Mouse (Mus musculus): Measurements from ENCODE around the gene Ptchd4. TPM values are rescaled to one million over a fixed set of nuclear protein-coding genes. Genes with fewer than 3 reads are reported as not detected.

The Ptchd4 gene
- polyA plus RNA-seq (2014; fragmentation: Nextera tagmentation; extraction: Ambion mirVana): 0.45 and 0.83 TPM in 2 replicates

DNA sequence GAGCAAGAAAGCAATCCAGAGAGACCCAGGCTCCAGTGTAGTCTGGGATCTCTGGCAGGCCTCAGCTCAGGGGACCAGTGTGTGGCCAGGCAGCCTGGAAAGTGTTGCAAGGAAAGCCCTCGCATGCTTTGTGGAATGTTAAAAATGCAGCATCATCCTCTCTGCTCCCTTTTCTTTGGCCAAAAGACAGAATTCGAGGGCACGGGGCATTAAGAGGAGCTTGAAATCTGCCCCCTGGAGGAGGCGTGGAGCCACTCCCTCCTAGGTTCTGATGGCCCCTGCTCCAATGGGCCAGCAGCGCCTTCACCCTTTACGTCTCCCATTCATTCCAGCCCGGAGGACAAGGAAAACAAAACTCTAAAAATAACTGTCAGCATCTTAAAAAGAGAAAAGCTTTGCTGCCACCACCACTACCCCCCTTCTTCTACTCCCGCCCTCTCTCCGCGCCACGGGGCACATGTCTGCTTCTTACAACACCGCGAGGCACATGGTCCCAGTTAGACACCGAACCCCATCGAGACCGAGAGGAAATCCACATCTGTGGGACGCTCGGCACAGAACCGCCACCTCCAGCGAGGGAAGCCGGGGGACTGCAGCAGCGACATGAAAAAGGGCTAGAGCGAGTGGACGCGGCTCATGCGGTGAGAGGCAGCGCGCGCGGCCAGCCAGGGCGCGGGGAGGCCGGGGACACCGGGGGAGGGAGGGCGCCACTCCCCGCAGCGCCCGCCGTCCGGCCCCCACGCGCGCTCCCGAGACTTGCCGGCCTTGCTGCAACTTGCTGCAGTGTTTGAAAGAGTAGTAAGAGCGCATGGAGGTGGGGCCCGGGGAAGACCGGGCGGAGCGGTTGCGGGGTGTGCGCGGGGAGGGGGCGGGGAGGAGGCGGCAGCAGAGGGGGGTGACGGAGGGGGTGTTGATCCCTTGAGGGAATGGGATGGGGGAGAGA is at the start of gene Ptchd4:
TSS of gene Ptchd4 (plus strand) at position 279 of the 943 bp plus-strand sequence.
- no peaks in the 10 kb centered on the region for H3K4me1 ChIP-seq (ENCODE audit: control insufficient read depth, insufficient read depth, low read length)
- peak within 1 kb of the TSS; percentile 46 for H3K4me3 ChIP-seq (ENCODE audit: low read depth, low read length)
- WGBS: under 1% methylated on average over 45 of the region's 56 CpGs
- no peaks in the 10 kb centered on the region for H3K9me3 ChIP-seq (ENCODE audit: control insufficient read depth, low read depth, low read length)
- peak within 1 kb of the TSS; percentile 94 for H3K4me2 ChIP-seq (replicated peaks; ENCODE audit: low read depth, low read length)
- H3K27ac ChIP-seq (ENCODE audit: low read length): no peak within 1 kb of the TSS
- peaks cover 11% of the 10 kb centered on the region; the same call in 1 of the 2 replicates for H3K27me3 ChIP-seq (ENCODE audit: control insufficient read depth, insufficient read depth, low read length)
- ATAC-seq (ENCODE audit: insufficient number of reproducible peaks, insufficient read depth, low FRiP score, low read depth): peak; percentile 77
- peak within 1 kb of the TSS; percentile 33; the same call in 1 of the 2 replicates for H3K9ac ChIP-seq (replicated peaks; ENCODE audit: low read depth, low read length)
- H3K36me3 ChIP-seq (ENCODE audit: control insufficient read depth, insufficient read depth, low read length): no peaks in the 10 kb centered on the region

DNA sequence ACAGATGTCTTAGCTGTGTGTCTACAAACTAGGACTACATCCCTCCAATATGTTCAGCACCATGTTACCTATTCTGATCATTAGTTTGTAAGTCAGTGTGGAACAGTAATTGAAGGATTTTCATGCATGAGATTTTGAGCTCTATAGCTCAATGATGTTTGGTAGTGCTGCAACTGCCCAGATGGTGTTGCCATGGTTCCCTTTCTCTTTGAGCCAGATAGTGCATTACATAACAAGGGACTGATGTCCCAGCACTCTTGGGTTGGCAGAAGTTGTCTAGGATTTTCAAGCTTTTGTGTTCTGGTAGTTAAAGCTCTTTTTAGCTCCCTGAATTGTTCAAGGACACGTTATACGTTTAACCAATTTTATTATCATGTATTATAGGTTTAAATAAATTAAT is 38.9 kb upstream of the Ptchd4 start:
- H3K36me3 ChIP-seq (ENCODE audit: control insufficient read depth, insufficient read depth, low read length): no peaks in the 10 kb centered on the region
- no peaks in the 10 kb centered on the region for H3K4me1 ChIP-seq (ENCODE audit: control insufficient read depth, insufficient read depth, low read length)
- no peaks in the 10 kb centered on the region for H3K27me3 ChIP-seq (ENCODE audit: control insufficient read depth, insufficient read depth, low read length)
- H3K4me2 ChIP-seq (replicated peaks; ENCODE audit: low read depth, low read length): no peak overlapping the region
- no peak overlapping the region for H3K9ac ChIP-seq (replicated peaks; ENCODE audit: low read depth, low read length)
- H3K9me3 ChIP-seq (ENCODE audit: control insufficient read depth, low read depth, low read length): no peaks in the 10 kb centered on the region
- no peak overlapping the region for H3K4me3 ChIP-seq (ENCODE audit: low read depth, low read length)
- H3K27ac ChIP-seq (ENCODE audit: low read length): no peak overlapping the region
- 81% methylated on average over 2 of the region's 2 CpGs for WGBS
- ATAC-seq (ENCODE audit: insufficient number of reproducible peaks, insufficient read depth, low FRiP score, low read depth): no peak

GRCm38 (mm10) chr17:42284391-42284790 is 31.4 kb upstream of the Ptchd4 start:
- Histone ChIP-seq H3K4me2 (replicated peaks; ENCODE audit: low read depth, low read length) (no peak overlapping the region), H3K9me3 (ENCODE audit: control insufficient read depth, low read depth, low read length) (no peaks in the 10 kb centered on the region), H3K27me3 (ENCODE audit: control insufficient read depth, insufficient read depth, low read length) (no peaks in the 10 kb centered on the region), H3K9ac (replicated peaks; ENCODE audit: low read depth, low read length) (no peak overlapping the region), H3K36me3 (ENCODE audit: control insufficient read depth, insufficient read depth, low read length) (no peaks in the 10 kb centered on the region), H3K27ac (ENCODE audit: low read length) (no peak overlapping the region), H3K4me1 (ENCODE audit: control insufficient read depth, insufficient read depth, low read length) (no peaks in the 10 kb centered on the region), H3K4me3 (ENCODE audit: low read depth, low read length) (no peak overlapping the region)
- 69% methylated on average over 1 of the region's 1 CpGs for WGBS
- no peak for ATAC-seq (ENCODE audit: insufficient number of reproducible peaks, insufficient read depth, low FRiP score, low read depth)

- H3K27me3 ChIP-seq (ENCODE audit: control insufficient read depth, insufficient read depth, low read length): no peaks in the 10 kb centered on the region
- no peak for ATAC-seq (ENCODE audit: insufficient number of reproducible peaks, insufficient read depth, low FRiP score, low read depth)
These were observed 29.5 kb upstream of the Ptchd4 start for GRCm38 (mm10) chr17:42286255-42286654.

DNA sequence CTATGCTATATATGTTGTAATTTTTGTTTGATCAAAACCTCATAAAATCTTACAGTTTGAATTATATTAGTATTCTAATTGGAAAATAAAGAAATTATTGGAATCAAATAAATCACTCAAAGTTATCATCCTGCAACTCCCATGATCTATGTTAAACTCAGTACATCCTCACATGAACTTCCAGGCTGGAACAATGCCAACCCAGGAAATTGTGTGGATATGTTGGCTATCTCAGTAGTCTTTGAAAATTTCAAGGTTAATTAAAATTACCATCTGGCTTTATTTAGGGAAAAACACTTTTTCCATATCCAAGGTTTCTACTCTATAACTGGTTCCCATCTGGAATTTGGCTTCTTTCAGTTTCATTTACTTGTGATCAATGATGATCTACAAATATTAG is 25.4 kb upstream of the Ptchd4 start:
- no peak overlapping the region for H3K9ac ChIP-seq (replicated peaks; ENCODE audit: low read depth, low read length)
- no peaks in the 10 kb centered on the region for H3K9me3 ChIP-seq (ENCODE audit: control insufficient read depth, low read depth, low read length)
- H3K4me3 ChIP-seq (ENCODE audit: low read depth, low read length): no peak overlapping the region
- ATAC-seq (ENCODE audit: insufficient number of reproducible peaks, insufficient read depth, low FRiP score, low read depth): no peak
- H3K4me1 ChIP-seq (ENCODE audit: control insufficient read depth, insufficient read depth, low read length): no peaks in the 10 kb centered on the region
- H3K36me3 ChIP-seq (ENCODE audit: control insufficient read depth, insufficient read depth, low read length): no peaks in the 10 kb centered on the region
- H3K27ac ChIP-seq (ENCODE audit: low read length): no peak overlapping the region
- no peak overlapping the region for H3K4me2 ChIP-seq (replicated peaks; ENCODE audit: low read depth, low read length)
- no peaks in the 10 kb centered on the region for H3K27me3 ChIP-seq (ENCODE audit: control insufficient read depth, insufficient read depth, low read length)

More at GRCm38 (mm10) chr17:42286255-42286654, 29.5 kb upstream of the Ptchd4 start:
- no peaks in the 10 kb centered on the region for H3K36me3 ChIP-seq (ENCODE audit: control insufficient read depth, insufficient read depth, low read length)
- no peak overlapping the region for H3K27ac ChIP-seq (ENCODE audit: low read length)
- no peak overlapping the region for H3K4me3 ChIP-seq (ENCODE audit: low read depth, low read length)
- H3K4me2 ChIP-seq (replicated peaks; ENCODE audit: low read depth, low read length): no peak overlapping the region
- H3K9me3 ChIP-seq (ENCODE audit: control insufficient read depth, low read depth, low read length): no peaks in the 10 kb centered on the region
- no peaks in the 10 kb centered on the region for H3K4me1 ChIP-seq (ENCODE audit: control insufficient read depth, insufficient read depth, low read length)
- 66% methylated on average over 3 of the region's 3 CpGs for WGBS
- H3K9ac ChIP-seq (replicated peaks; ENCODE audit: low read depth, low read length): no peak overlapping the region

- no peaks in the 10 kb centered on the region for H3K27me3 ChIP-seq (ENCODE audit: control insufficient read depth, insufficient read depth, low read length)
- WGBS: 45% methylated on average over 5 of the region's 5 CpGs
- H3K4me1 ChIP-seq (ENCODE audit: control insufficient read depth, insufficient read depth, low read length): no peaks in the 10 kb centered on the region
- H3K4me3 ChIP-seq (ENCODE audit: low read depth, low read length): no peak overlapping the region
- no peaks in the 10 kb centered on the region for H3K36me3 ChIP-seq (ENCODE audit: control insufficient read depth, insufficient read depth, low read length)
- no peaks in the 10 kb centered on the region for H3K9me3 ChIP-seq (ENCODE audit: control insufficient read depth, low read depth, low read length)
- no peak overlapping the region for H3K27ac ChIP-seq (ENCODE audit: low read length)
- H3K9ac ChIP-seq (replicated peaks; ENCODE audit: low read depth, low read length): no peak overlapping the region
- H3K4me2 ChIP-seq (replicated peaks; ENCODE audit: low read depth, low read length): no peak overlapping the region
- ATAC-seq (ENCODE audit: insufficient number of reproducible peaks, insufficient read depth, low FRiP score, low read depth): no peak
These were observed 24.0 kb upstream of the Ptchd4 start for GRCm38 (mm10) chr17:42291793-42292192.

DNA sequence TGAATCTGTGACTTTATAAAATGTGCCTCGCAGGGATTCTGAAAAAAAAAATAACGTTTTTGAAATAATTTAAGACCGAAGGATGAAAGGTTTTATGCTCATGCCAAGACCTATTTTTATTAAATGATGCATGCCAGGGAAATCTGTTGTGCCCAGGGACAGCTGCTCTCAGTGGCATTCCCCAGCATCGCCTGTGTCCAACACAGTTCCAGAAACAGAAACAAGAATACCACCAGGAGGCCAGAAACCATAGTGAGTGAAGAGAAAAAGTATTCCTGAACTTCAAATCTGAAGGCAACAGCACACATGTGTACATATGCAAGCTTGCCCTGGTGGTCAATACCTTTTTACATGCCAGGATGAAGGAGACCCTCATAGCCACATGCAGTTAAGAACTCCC is 17.8 kb upstream of the Ptchd4 start:
- no peak overlapping the region for H3K27ac ChIP-seq (ENCODE audit: low read length)
- 75% methylated on average over 4 of the region's 4 CpGs for WGBS
- H3K9ac ChIP-seq (replicated peaks; ENCODE audit: low read depth, low read length): no peak overlapping the region
- no peak overlapping the region for H3K4me2 ChIP-seq (replicated peaks; ENCODE audit: low read depth, low read length)
- H3K9me3 ChIP-seq (ENCODE audit: control insufficient read depth, low read depth, low read length): no peaks in the 10 kb centered on the region
- H3K4me3 ChIP-seq (ENCODE audit: low read depth, low read length): no peak overlapping the region
- H3K4me1 ChIP-seq (ENCODE audit: control insufficient read depth, insufficient read depth, low read length): no peaks in the 10 kb centered on the region
- H3K27me3 ChIP-seq (ENCODE audit: control insufficient read depth, insufficient read depth, low read length): no peaks in the 10 kb centered on the region
- H3K36me3 ChIP-seq (ENCODE audit: control insufficient read depth, insufficient read depth, low read length): no peaks in the 10 kb centered on the region
- ATAC-seq (ENCODE audit: insufficient number of reproducible peaks, insufficient read depth, low FRiP score, low read depth): no peak

GRCm38 (mm10) chr17:42299681-42300080 is 16.1 kb upstream of the Ptchd4 start:
- no peaks in the 10 kb centered on the region for H3K27me3 ChIP-seq (ENCODE audit: control insufficient read depth, insufficient read depth, low read length)
- no peak for ATAC-seq (ENCODE audit: insufficient number of reproducible peaks, insufficient read depth, low FRiP score, low read depth)
- H3K4me3 ChIP-seq (ENCODE audit: low read depth, low read length): no peak overlapping the region
- H3K9ac ChIP-seq (replicated peaks; ENCODE audit: low read depth, low read length): no peak overlapping the region
- 55% methylated on average over 3 of the region's 3 CpGs for WGBS
- H3K4me1 ChIP-seq (ENCODE audit: control insufficient read depth, insufficient read depth, low read length): no peaks in the 10 kb centered on the region
- H3K36me3 ChIP-seq (ENCODE audit: control insufficient read depth, insufficient read depth, low read length): no peaks in the 10 kb centered on the region
- no peak overlapping the region for H3K27ac ChIP-seq (ENCODE audit: low read length)
- H3K9me3 ChIP-seq (ENCODE audit: control insufficient read depth, low read depth, low read length): no peaks in the 10 kb centered on the region
- no peak overlapping the region for H3K4me2 ChIP-seq (replicated peaks; ENCODE audit: low read depth, low read length)
